Mouse (Mus musculus) cerebellum, postnatal 25 days (tissue): ENCODE measurements around the gene Gm20481.
"Not testable (repeated sequence)": the region's sequence is repeated elsewhere in the genome, so short reads cannot be mapped to it uniquely, and the experiment has no call there.

Experiments used
- DNase-seq, 2 experiments: peaks; one replicate each; pipeline ENCODE4 v3.0.0; 2021; ENCODE audit warnings: mixed read lengths in 2 of 2

Gene Gm20481

DNA sequence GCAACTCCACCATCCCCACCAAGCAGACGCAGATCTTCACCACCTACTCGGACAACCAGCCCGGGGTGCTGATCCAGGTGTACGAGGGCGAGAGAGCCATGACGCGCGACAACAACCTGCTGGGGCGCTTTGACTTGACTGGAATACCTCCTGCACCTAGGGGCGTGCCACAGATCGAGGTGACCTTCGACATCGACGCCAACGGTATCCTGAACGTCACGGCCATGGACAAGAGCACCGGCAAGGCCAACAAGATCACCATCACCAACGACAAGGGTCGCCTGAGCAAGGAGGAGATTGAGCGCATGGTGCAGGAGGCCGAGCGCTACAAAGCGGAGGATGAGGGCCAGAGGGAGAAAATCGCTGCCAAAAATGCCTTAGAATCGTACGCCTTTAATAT is 8.5 kb downstream of the Gm20481 start:
- DNase-seq = no peak

GRCm38 (mm10) chr17:34979631-34980030 is 9.9 kb downstream of the Gm20481 start:
- DNase-seq = no peak

DNA sequence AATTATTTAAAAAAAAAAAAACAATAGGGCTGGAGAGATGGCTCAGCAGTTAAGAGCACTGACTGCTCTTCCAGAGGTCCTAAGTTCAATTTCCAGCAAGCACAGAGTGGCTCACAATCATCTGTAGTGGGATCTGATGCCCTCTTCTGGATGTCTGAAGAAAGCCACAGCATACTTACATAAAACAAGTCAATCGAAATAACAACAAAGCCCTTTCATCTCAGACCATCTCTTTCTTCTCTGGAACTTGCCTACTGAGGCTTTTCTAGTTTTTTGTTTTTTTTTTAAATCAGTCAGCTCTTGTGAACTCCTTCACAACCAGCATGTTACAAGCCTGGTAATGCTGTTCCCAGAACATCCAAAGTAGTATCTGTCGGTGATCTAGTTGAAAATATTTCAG is 10.9 kb downstream of the Gm20481 start:
- DNase-seq = peak in 1 of 2 experiments; percentile 46

- DNase-seq = peak; percentile 94 to 95
Observed at GRCm38 (mm10) chr17:34981690-34982180, 12.0 kb downstream of the Gm20481 start, which contains the start of gene Lsm2. Gene Lsm2 (plus strand): TSS chr17:34981862.

GRCm38 (mm10) chr17:34982328-34982727 is 12.6 kb downstream of the Gm20481 start:
- DNase-seq = no peak

GRCm38 (mm10) chr17:34984218-34984617 is 14.5 kb downstream of the Gm20481 start:
- peak in 1 of 2 experiments; percentile 53 for DNase-seq

GRCm38 (mm10) chr17:34994751-34995150 is 25.0 kb downstream of the Gm20481 start:
- no peak for DNase-seq

- not testable (repeated sequence) for DNase-seq
Observed at GRCm38 (mm10) chr17:34995192-34995591, 25.5 kb downstream of the Gm20481 start.

- DNase-seq = not testable (repeated sequence)
Observed at GRCm38 (mm10) chr17:34995927-34996326, 26.2 kb downstream of the Gm20481 start.

- no peak for DNase-seq
Observed at GRCm38 (mm10) chr17:34996411-34997141, 26.9 kb downstream of the Gm20481 start.

GRCm38 (mm10) chr17:34997142-34997483 is 27.4 kb downstream of the Gm20481 start:
- no peak for DNase-seq

DNA sequence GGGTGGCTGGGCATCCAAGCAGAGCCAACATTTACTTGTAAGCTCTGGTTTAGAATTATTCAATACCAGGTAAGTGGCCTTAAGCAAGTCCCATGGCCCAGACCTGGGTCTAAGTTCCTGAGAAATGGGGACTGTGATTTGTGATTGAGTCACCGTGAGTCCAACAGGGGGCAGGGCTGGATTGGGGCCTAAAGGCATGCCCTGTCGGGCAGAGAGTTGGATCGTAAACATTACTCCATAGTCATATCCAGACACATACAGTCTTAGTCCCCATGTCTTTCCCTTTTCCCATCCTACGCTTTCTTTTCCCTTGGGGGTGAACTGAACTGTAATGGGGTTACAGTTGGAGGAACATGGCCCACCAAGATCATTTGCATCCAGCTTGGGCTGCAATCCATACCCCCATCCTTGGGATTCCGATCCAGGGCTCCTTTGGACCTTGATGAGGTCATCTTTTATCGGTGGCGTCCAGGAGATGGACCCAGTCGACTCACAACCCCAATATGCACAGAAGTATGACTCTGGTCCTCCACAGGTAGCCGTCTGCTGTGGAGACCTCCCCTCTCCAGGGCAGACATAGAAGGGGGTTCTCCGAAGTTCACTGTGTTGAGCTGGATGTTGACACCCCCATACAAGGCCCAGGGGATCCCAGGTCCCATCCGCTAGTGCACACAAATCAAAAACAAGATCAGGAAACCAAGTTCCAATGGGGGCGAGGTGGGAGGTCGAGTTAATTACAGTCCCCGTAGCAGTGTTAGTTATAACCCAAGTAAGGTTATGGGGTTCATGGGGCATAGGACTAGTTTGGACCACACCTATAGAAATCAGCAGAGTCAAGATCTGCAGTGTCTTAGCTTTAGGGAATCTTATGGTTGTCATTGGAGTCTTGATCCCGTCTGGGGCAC is 29.1 kb downstream of the Gm20481 start:
- DNase-seq = no peak

GRCm38 (mm10) chr17:34999871-35000716 is 30.4 kb downstream of the Gm20481 start:
- not testable (repeated sequence) for DNase-seq

DNA sequence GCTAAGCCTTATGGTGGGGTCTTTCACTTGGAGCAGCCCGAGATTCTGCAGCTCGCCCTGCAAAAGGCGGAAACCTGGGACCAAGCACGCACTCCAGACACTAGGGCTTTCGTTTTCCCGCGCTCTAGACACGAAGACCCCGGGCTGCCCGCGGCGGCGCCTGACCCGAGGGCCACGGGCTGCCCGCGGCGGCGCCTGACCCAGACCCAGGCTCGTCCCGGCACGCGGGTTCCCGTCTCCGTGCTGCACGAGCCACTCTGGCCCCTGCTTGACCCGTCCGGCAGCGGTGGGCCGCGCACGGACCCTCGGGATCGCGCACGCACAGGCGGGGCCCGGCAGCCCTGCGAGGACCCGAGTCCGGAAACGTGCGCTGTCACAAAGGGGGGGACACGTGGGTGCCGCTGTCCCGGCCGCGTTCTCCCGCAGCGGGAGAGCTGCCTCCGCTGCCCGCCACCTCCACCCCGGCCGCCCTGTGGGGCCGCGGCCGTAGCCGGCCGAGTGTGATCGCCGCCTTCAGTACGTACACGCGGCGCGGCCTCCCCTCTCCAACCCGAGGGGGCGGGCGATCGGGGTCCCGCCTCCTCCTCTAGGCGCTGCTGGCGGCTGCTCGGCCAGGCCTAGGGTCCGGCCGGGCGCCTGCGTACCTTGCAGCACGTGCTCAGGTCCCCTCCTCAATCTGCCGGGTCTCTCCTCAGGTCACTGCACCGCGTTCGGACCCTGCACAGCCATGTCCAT is 31.2 kb downstream of the Gm20481 start, which contains the start of gene Vars:
TSS of gene Vars (plus strand) at position 271 of the 735 bp plus-strand sequence.
- DNase-seq = peak; percentile 90

- peak in 1 of 2 experiments; percentile 49 for DNase-seq
Observed at GRCm38 (mm10) chr17:35001452-35002152, 31.9 kb downstream of the Gm20481 start.

DNA sequence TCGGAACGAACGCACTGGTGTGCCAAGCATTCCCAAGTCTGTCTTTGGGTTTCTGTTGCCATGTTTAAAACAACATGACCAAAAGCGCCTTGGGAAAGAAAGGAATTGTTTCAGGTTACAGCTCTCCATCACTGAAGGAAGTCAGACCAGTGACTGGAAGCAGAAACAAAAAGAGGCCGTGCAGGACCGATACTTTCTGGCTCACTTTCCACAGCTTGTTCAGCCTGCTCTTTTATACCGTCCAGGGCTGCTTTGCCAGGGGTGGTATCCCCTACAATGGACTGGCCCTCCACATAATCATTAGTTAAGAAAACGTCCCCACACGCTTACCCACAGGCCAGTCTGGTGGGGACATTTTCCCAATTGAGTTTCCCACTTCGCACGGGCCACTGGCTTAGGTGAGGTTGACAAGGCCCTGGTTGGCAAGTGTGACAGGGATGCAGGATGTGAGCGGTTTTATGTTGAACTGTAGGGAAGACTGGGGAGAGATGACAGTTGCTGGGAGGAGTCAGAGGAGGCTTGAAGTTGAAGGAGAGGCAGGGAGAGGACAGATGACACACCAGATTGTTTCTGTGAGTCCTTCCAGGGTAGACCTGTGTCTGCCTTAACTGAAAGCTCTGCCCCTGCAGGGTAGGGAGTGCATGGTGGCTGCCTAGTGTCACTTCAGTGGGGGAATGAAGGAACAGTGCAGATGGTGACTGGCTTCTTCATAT is 32.6 kb downstream of the Gm20481 start:
- peak in 1 of 2 experiments; percentile 38 for DNase-seq

DNA sequence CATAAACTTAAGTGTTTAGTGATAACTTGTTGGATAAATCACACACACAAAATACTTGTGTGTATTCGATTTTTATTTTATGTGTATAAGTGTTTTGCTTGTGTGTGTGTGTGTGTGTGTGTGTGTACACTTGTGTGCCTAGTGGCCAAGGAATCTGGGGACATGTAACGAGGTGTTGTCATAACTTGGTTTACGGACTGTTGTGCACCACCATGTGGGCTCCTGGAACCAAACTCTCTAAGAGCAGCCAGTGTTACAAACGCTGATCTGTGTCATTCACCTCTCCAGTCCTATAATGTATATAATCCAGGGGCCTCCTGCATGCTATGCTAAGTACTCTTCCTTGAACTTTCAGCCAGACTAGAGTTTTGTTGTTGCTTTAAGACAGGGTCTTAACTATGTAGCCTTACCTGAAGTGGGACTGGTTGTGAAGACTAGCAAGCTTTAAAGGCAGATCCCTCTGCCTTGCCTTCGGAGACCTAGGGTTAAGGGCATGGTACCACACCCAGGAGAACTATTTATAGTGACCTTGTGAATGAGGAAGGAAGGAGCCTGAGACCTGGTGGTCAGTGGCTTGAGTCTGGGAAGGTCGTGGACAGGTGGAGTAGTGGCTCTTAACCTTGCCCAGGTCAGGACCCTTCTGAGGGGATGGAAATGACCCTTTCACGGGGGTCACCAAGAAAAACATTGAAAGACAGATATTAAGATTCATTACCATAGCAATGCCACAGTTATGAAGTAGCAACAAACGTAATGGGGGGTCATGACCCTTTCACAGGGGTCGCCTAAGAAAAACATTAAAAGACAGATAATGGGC is 33.5 kb downstream of the Gm20481 start:
- DNase-seq = peak in 1 of 2 experiments; percentile 13

GRCm38 (mm10) chr17:35004075-35004717 is 34.5 kb downstream of the Gm20481 start:
- peak in 1 of 2 experiments; percentile 8 for DNase-seq

DNA sequence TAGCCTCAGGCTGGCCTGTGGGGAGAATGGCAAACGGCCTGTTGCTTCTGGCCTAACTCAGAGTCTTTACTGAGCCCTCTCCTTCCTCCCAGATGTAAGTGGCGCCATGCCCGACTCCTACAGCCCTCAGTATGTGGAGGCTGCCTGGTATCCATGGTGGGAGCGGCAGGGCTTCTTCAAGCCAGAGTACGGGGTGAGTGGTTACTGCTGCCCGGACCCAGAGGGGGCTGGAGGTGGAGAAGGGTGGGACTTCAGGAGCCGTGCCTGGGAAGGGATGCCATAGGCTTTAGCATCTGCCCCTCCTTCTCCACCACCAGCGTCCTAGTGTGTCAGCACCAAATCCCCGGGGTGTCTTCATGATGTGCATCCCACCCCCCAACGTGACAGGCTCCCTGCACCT is 35.4 kb downstream of the Gm20481 start:
- peak in 1 of 2 experiments; percentile 18 for DNase-seq
